Comparison of ENCODE assay signal across 30 mouse cellular contexts in genomic region chr13:65100678-65101077, GRCm38 (mm10). TPM values are rescaled to one million over a fixed set of nuclear protein-coding genes. Genes with fewer than 3 reads are reported as not detected.
DNase-seq lines count a peak whose midpoint lies in the region; ATAC-seq and TF ChIP-seq lines count a peak whose summit lies in the region.
"Had no signal": no experiment of that assay in that cellular context is flagged by ENCODE, and none has a peak within 500 bp of the region (broad histone marks: within the 10 kb centered on the region; RNA-seq: fewer than 3 reads in every experiment).

No protein-coding gene starts in this region.

- no peak for TF ChIP-seq POLR2A in MEL (IDR thresholded peaks at IDR 0.05; ENCODE audit: control insufficient read depth in 1 of 2, insufficient read depth in 1 of 2, low read depth in 1 of 2, low read length in 2 of 2, poor library complexity in 1 of 2)

- peak; percentile 24 for ATAC-seq in megakaryocyte progenitor cell, adult 5-6 weeks (replicated peaks; ENCODE audit: poor library complexity)
- ATAC-seq in forebrain, embryonic 16.5 days, result no peak
- ATAC-seq: forebrain, embryonic 14.5 days had no signal

- H3K4me1 ChIP-seq in MEL (ENCODE audit: control insufficient read depth in 1 of 2, insufficient read depth in 2 of 2, low read length in 2 of 2), result no peaks in the 10 kb centered on the region; a peak in 1 of 4 replicates
- H3K4me1 ChIP-seq in forebrain, embryonic 16.5 days (replicated peaks; ENCODE audit: control insufficient read depth, insufficient read depth, low read length), result no peaks in the 10 kb centered on the region
- H3K4me1 ChIP-seq: embryonic facial prominence, embryonic 10.5 days; embryonic facial prominence, embryonic 12.5 days; forebrain, embryonic 10.5 days; forebrain, embryonic 12.5 days had no signal

- H3K9ac ChIP-seq in MEL (ENCODE audit: control insufficient read depth, low read depth, low read length, poor library complexity, severe bottlenecking), result no peak overlapping the region
- H3K9ac ChIP-seq in forebrain, embryonic 16.5 days (replicated peaks; ENCODE audit: low read depth, low read length), result no peak overlapping the region
- H3K9ac ChIP-seq: embryonic facial prominence, embryonic 12.5 days; forebrain, embryonic 12.5 days had no signal

- 97% methylated on average over 9 of the region's 9 CpGs for WGBS in forebrain, embryonic 16.5 days

- no peaks in the 10 kb centered on the region for H3K27me3 ChIP-seq in MEL (ENCODE audit: control insufficient read depth in 1 of 2, insufficient read depth in 2 of 2, low read length in 2 of 2)
- H3K27me3 ChIP-seq in forebrain, embryonic 16.5 days (replicated peaks; ENCODE audit: control insufficient read depth, insufficient read depth, low read length), result no peaks in the 10 kb centered on the region
- H3K27me3 ChIP-seq: CH12.LX; embryonic facial prominence, embryonic 12.5 days; forebrain, embryonic 12.5 days had no signal

- peaks cover 2 to 4% of the 10 kb centered on the region in 2 experiments; a peak in 3 of 4 replicates for H3K36me3 ChIP-seq in MEL (ENCODE audit: control insufficient read depth in 1 of 2, insufficient read depth in 2 of 2, low read length in 2 of 2)
- H3K36me3 ChIP-seq in forebrain, embryonic 16.5 days (ENCODE audit: control insufficient read depth, insufficient read depth), result no peaks in the 10 kb centered on the region

- no peak for TF ChIP-seq EP300 in MEL (IDR thresholded peaks at IDR 0.05; ENCODE audit: low read depth in 1 of 2, low read length in 2 of 2)

- no peak for TF ChIP-seq CTCF in MEL (IDR thresholded peaks at IDR 0.05 in 2 of 3, conservative IDR thresholded peaks at IDR 0.05 in 1 of 3; ENCODE audit: control insufficient read depth in 1 of 3, insufficient read depth in 1 of 3, low read depth in 2 of 3, low read length in 3 of 3, poor library complexity in 1 of 3, severe bottlenecking in 1 of 3)

- no peaks in the 10 kb centered on the region for H3K9me3 ChIP-seq in MEL (replicated peaks; ENCODE audit: insufficient read depth, low read length)
- H3K9me3 ChIP-seq in forebrain, embryonic 16.5 days (ENCODE audit: control insufficient read depth, low read length), result peaks cover 23% of the 10 kb centered on the region

- intact Hi-C loops in gastrocnemius, postnatal 36 days (cut with DNase I), result no loop called here

- peaks cover 48% of the 10 kb centered on the region for H3K79me2 ChIP-seq in MEL (ENCODE audit: control insufficient read depth, insufficient read depth, low read length, poor library complexity)

- no peak overlapping the region for H3K4me3 ChIP-seq in MEL (ENCODE audit: control insufficient read depth in 1 of 2, insufficient read depth in 1 of 2, low read depth in 2 of 2, low read length in 2 of 2)
- no peak overlapping the region for H3K4me3 ChIP-seq in forebrain, embryonic 16.5 days (replicated peaks; ENCODE audit: low read length)
- H3K4me3 ChIP-seq: embryonic facial prominence, embryonic 10.5 days; embryonic facial prominence, embryonic 12.5 days; forebrain, embryonic 10.5 days; forebrain, embryonic 12.5 days had no signal

- DNase-seq in 3134 (ENCODE audit: extremely low read depth, insufficient read length, low spot score) (peak; percentile 1), MEL (ENCODE audit: low read depth, low spot score) (no peak)
- peak; percentile 10 for DNase-seq in fat pad, adult 2 months (ENCODE audit: extremely low read depth, low read depth, low spot score)
- DNase-seq in gastrocnemius, postnatal 36 days, result no peak
- DNase-seq in gastrocnemius, postnatal 25 days, result no peak
- DNase-seq in urinary bladder, postnatal 36 days (ENCODE audit: low spot score in 2 of 2), result no peak
- DNase-seq: adrenal gland, adult 2 months; adrenal gland, postnatal 10 days; adrenal gland, postnatal 25 days; cerebellum, adult 11 months; cerebellum, adult 18-20 months; cerebellum, adult 8-10 months; cerebellum, adult 9-11 months; cerebellum, postnatal 14 days; cerebellum, postnatal 36 days had no signal

- no peak overlapping the region for H3K4me2 ChIP-seq in forebrain, embryonic 16.5 days (ENCODE audit: low read length)
- H3K4me2 ChIP-seq: embryonic facial prominence, embryonic 12.5 days; forebrain, embryonic 12.5 days had no signal

- H3K27ac ChIP-seq in MEL (ENCODE audit: control insufficient read depth, low read depth, low read length), result no peak overlapping the region
- H3K27ac ChIP-seq in forebrain, embryonic 16.5 days (ENCODE audit: low read length), result no peak overlapping the region
- H3K27ac ChIP-seq: embryonic facial prominence, embryonic 10.5 days; embryonic facial prominence, embryonic 12.5 days; forebrain, embryonic 10.5 days; forebrain, embryonic 12.5 days had no signal

- no peak for TF ChIP-seq RAD21 in MEL (IDR thresholded peaks at IDR 0.05; ENCODE audit: low read depth, low read length)

TF ChIP-seq in MEL, 35 proteins besides CTCF, POLR2A, EP300 and RAD21:
- TF ChIP-seq ELF1 (IDR thresholded peaks at IDR 0.05; ENCODE audit: low read depth, low read length), result no peak
- TF ChIP-seq TCF12 (IDR thresholded peaks at IDR 0.05; ENCODE audit: low read depth, low read length), result no peak
- no peak for TF ChIP-seq E2F4 (IDR thresholded peaks at IDR 0.05; ENCODE audit: borderline replicate concordance, low read depth, low read length)
- TF ChIP-seq ZNF384 (IDR thresholded peaks at IDR 0.05; ENCODE audit: low read depth, low read length), result peak; percentile 16; the same call in 1 of the 2 replicates

RNA-seq across cellular contexts. Expression of gene Mfsd14b, which starts 12.1 kb away (rescaled TPM):
- total RNA-seq in MEL (2012; rRNA removed), result 45.7 and 47.9 TPM in 2 replicates
- polyA plus RNA-seq in MEL (2012; ENCODE audit: insufficient read depth in 1 of 2, insufficient read length in 2 of 2, low read depth in 1 of 2, low replicate concordance in 2 of 2, missing spikeins in 1 of 2), result 10 to 100 TPM in 1 of 2 experiments, not detected in 1; 48.1 TPM
- 81.1 and 87.8 TPM in 2 replicates for total RNA-seq in megakaryocyte progenitor cell, adult 5-6 weeks (2015)
- total RNA-seq in megakaryocyte progenitor cell, adult 5-6 weeks (2017), result 81.4 and 85.8 TPM in 2 replicates
- total RNA-seq in gastrocnemius, postnatal 36 days (2021), result 1 to 10 TPM; 6.5 to 6.6 TPM
- polyA plus RNA-seq in forebrain, embryonic 16.5 days (2015; fragmentation: Nextera tagmentation; extraction: Ambion mirVana), result 33.5 and 40.0 TPM in 2 replicates
- 1 to 10 TPM; 7.5 to 8.3 TPM for total RNA-seq in gastrocnemius, postnatal 25 days (2021)

RNA-seq across cellular contexts. Expression of gene Olfr465-ps1, which starts 37.2 kb away (rescaled TPM):
- not detected in 2 replicates for total RNA-seq in MEL (2012; rRNA removed)
- not detected for polyA plus RNA-seq in MEL (2012; ENCODE audit: insufficient read depth in 1 of 2, insufficient read length in 2 of 2, low read depth in 1 of 2, low replicate concordance in 2 of 2, missing spikeins in 1 of 2)
- total RNA-seq in megakaryocyte progenitor cell, adult 5-6 weeks (2015), result not detected in 2 replicates
- total RNA-seq in megakaryocyte progenitor cell, adult 5-6 weeks (2017), result not detected in 2 replicates
- not detected for total RNA-seq in gastrocnemius, postnatal 36 days (2021)
- not detected in 2 replicates for polyA plus RNA-seq in forebrain, embryonic 16.5 days (2015; fragmentation: Nextera tagmentation; extraction: Ambion mirVana)
- not detected for total RNA-seq in gastrocnemius, postnatal 25 days (2021)
- total RNA-seq: adrenal gland, adult 2 months; adrenal gland, postnatal 10 days; adrenal gland, postnatal 25 days; adrenal gland, postnatal 4 days; CH12.LX had no signal
- polyA plus RNA-seq: adrenal gland, adult 2 months; brain, embryonic 14.5 days; CD4-positive, CD25-positive, alpha-beta regulatory T cell, adult 4 months; cortical plate, adult 2 months; embryonic facial prominence, embryonic 10.5 days; embryonic facial prominence, embryonic 12.5 days; forebrain, embryonic 10.5 days; forebrain, embryonic 12.5 days; forebrain, embryonic 14.5 days; frontal cortex, adult 2 months; G1E had no signal

RNA-seq across cellular contexts. Expression of gene Prss47, which starts 48.1 kb away (rescaled TPM):
- total RNA-seq in MEL (2012; rRNA removed), result not detected in 2 replicates
- polyA plus RNA-seq in MEL (2012; ENCODE audit: insufficient read depth in 1 of 2, insufficient read length in 2 of 2, low read depth in 1 of 2, low replicate concordance in 2 of 2, missing spikeins in 1 of 2), result not detected
- not detected in 2 replicates for total RNA-seq in megakaryocyte progenitor cell, adult 5-6 weeks (2015)
- total RNA-seq in megakaryocyte progenitor cell, adult 5-6 weeks (2017), result not detected in 2 replicates
- not detected for total RNA-seq in gastrocnemius, postnatal 36 days (2021)
- polyA plus RNA-seq in forebrain, embryonic 16.5 days (2015; fragmentation: Nextera tagmentation; extraction: Ambion mirVana), result not detected in 2 replicates
- not detected for total RNA-seq in gastrocnemius, postnatal 25 days (2021)
- total RNA-seq: adrenal gland, adult 2 months; adrenal gland, postnatal 10 days; adrenal gland, postnatal 25 days; adrenal gland, postnatal 4 days; CH12.LX; G1E had no signal
- polyA plus RNA-seq: adrenal gland, adult 2 months; brain, embryonic 14.5 days; CD4-positive, CD25-positive, alpha-beta regulatory T cell, adult 4 months; cortical plate, adult 2 months; embryonic facial prominence, embryonic 10.5 days; embryonic facial prominence, embryonic 12.5 days; embryonic facial prominence, embryonic 14.5 days; forebrain, embryonic 10.5 days; forebrain, embryonic 12.5 days; forebrain, embryonic 14.5 days; frontal cortex, adult 2 months; G1E had no signal

RNA-seq across cellular contexts. Expression of gene Olfr466, which starts 49.4 kb away (rescaled TPM):
- not detected in 2 replicates for total RNA-seq in MEL (2012; rRNA removed)
- not detected for polyA plus RNA-seq in MEL (2012; ENCODE audit: insufficient read depth in 1 of 2, insufficient read length in 2 of 2, low read depth in 1 of 2, low replicate concordance in 2 of 2, missing spikeins in 1 of 2)
- total RNA-seq in megakaryocyte progenitor cell, adult 5-6 weeks (2015), result not detected in 2 replicates
- not detected in 2 replicates for total RNA-seq in megakaryocyte progenitor cell, adult 5-6 weeks (2017)
- not detected for total RNA-seq in gastrocnemius, postnatal 36 days (2021)
- polyA plus RNA-seq in forebrain, embryonic 16.5 days (2015; fragmentation: Nextera tagmentation; extraction: Ambion mirVana), result not detected in 2 replicates
- not detected for total RNA-seq in gastrocnemius, postnatal 25 days (2021)
- total RNA-seq: adrenal gland, adult 2 months; adrenal gland, postnatal 10 days; adrenal gland, postnatal 25 days; adrenal gland, postnatal 4 days; CH12.LX had no signal
- polyA plus RNA-seq: adrenal gland, adult 2 months; brain, embryonic 14.5 days; cortical plate, adult 2 months; embryonic facial prominence, embryonic 10.5 days; embryonic facial prominence, embryonic 12.5 days; embryonic facial prominence, embryonic 14.5 days; forebrain, embryonic 10.5 days; forebrain, embryonic 12.5 days; forebrain, embryonic 14.5 days; frontal cortex, adult 2 months; G1E had no signal

Comparison
In these comparisons a context has a peak if more than half of its experiments do, and no peak if none do; other contexts are left out.
1. DNase-seq: peak in 3134 (single experiment) and fat pad, adult 2 months (single experiment); none in MEL (single experiment), gastrocnemius, postnatal 36 days (0 of 2), gastrocnemius, postnatal 25 days (single experiment) and urinary bladder, postnatal 36 days (0 of 2).